9 mouse cellular contexts compared by ENCODE assay signal in the genomic region with DNA sequence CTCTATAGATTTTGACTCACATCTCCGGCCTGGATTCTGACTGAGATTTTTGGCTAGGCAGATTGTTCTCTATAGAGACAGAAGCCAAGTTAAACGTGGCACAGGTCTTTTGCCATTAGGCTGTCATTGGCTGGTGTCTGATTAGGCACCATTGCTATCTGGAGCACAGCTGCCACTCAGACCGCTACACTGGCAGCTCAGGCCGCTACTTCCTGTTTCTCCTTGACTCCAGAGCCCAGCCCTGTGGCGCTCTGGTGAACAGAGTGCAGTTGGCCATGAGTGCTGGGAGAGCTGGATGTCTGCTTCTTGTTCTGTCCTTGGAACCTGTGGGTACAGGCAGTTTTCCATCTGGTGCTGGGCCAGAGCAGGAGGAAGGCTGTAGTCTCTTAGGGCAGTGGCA. TPM values are rescaled to one million over a fixed set of nuclear protein-coding genes. Genes with fewer than 3 reads are reported as not detected.
DNase-seq lines count a peak whose midpoint lies in the region; ATAC-seq lines count a peak whose summit lies in the region.
"Had no signal": no experiment of that assay in that cellular context is flagged by ENCODE, and none has a peak within 500 bp of the region (broad histone marks: within the 10 kb centered on the region; RNA-seq: fewer than 3 reads in every experiment).

No protein-coding gene starts in this region.

- peaks cover 31% of the 10 kb centered on the region; the same call in 1 of the 2 replicates for H3K36me3 ChIP-seq in heart, embryonic 14.5 days (ENCODE audit: control insufficient read depth, insufficient read depth, low read length)

- no peaks in the 10 kb centered on the region for H3K27me3 ChIP-seq in heart, embryonic 14.5 days (ENCODE audit: control insufficient read depth, insufficient read depth, low read length)
- H3K27me3 ChIP-seq: megakaryocyte, embryonic 14.5 days had no signal

- H3K9ac ChIP-seq in heart, embryonic 14.5 days (ENCODE audit: low read length) = peak overlapping the region; percentile 34; the same call in 1 of the 2 replicates

- H3K9me3 ChIP-seq in heart, embryonic 14.5 days (ENCODE audit: control insufficient read depth, low read length) = no peaks in the 10 kb centered on the region

- DNase-seq in layer of hippocampus, postnatal 10 days (ENCODE audit: low spot score in 2 of 2) = peak; percentile 65 to 72
- no peak for DNase-seq in layer of hippocampus, adult 9-10 months (ENCODE audit: low spot score)
- DNase-seq in adipocyte (ENCODE audit: low spot score) = peak; percentile 51
- DNase-seq in cerebellum, postnatal 14 days = peak; percentile 89 to 92
- no peak for DNase-seq in kidney, postnatal 10 days

- 30% methylated on average over 5 of the region's 5 CpGs for WGBS in heart, embryonic 14.5 days

- peak; percentile 74 for ATAC-seq in heart, embryonic 14.5 days (ENCODE audit: insufficient number of reproducible peaks, insufficient read depth, low FRiP score, low read depth)
- peak; percentile 94 for ATAC-seq in megakaryocyte, adult 5-6 weeks (ENCODE audit: poor library complexity, severe bottlenecking)
- ATAC-seq in inflammation-experienced regulatory T-cells, adult 6 months = no peak

- H3K27ac ChIP-seq in heart, embryonic 14.5 days (replicated peaks in 1 of 2; ENCODE audit: control insufficient read depth in 1 of 2, insufficient read depth in 1 of 2, low read depth in 2 of 2, low read length in 2 of 2) = peak overlapping the region; percentile 77 to 85

- H3K4me1 ChIP-seq in heart, embryonic 14.5 days (ENCODE audit: control insufficient read depth in 2 of 2, insufficient read depth in 2 of 2, low read length in 2 of 2) = peaks cover 9 to 16% of the 10 kb centered on the region in 2 experiments

- no peak overlapping the region for H3K4me3 ChIP-seq in heart, embryonic 14.5 days (ENCODE audit: control insufficient read depth in 1 of 2, insufficient read depth in 1 of 2, low read depth in 1 of 2, low read length in 2 of 2)
- H3K4me3 ChIP-seq: megakaryocyte, embryonic 14.5 days had no signal

- H3K4me2 ChIP-seq in heart, embryonic 14.5 days (ENCODE audit: low read length) = no peak overlapping the region

RNA-seq across cellular contexts. Expression of a gene that starts 33.1 kb away (rescaled TPM):
- total RNA-seq in layer of hippocampus, postnatal 10 days (2021) = 10 to 100 TPM; 24.4 to 25.3 TPM
- polyA plus RNA-seq in heart, embryonic 14.5 days (2014; fragmentation: Nextera tagmentation; extraction: Ambion mirVana) = 119 and 138 TPM in 2 replicates
- total RNA-seq in megakaryocyte, adult 5-6 weeks (2015) = 80.3 and 81.1 TPM in 2 replicates
- total RNA-seq in megakaryocyte, adult 5-6 weeks (2017) = 63.7 and 63.9 TPM in 2 replicates
- polyA plus RNA-seq in inflammation-experienced regulatory T-cells, adult 6 months (2017; shearing (Covaris generic)) = 100 to 1,000 TPM in 2 of 3 experiments, 10 to 100 TPM in 1; 90.3 to 147 (median 141) TPM

Comparison
In these comparisons a context has a peak if more than half of its experiments do, and no peak if none do; other contexts are left out.
1. DNase-seq: peak in layer of hippocampus, postnatal 10 days (2 of 2), adipocyte (single experiment) and cerebellum, postnatal 14 days (2 of 2); none in layer of hippocampus, adult 9-10 months (single experiment) and kidney, postnatal 10 days (single experiment).